Mouse (Mus musculus): ENCODE data around the gene Ahnak2. TPM values are rescaled to one million over a fixed set of nuclear protein-coding genes. Genes with fewer than 3 reads are reported as not detected.
"Not testable (repeated sequence)": the region's sequence is repeated elsewhere in the genome, so short reads cannot be mapped to it uniquely, and the experiment has no call there.

The Ahnak2 gene
- polyA plus RNA-seq (2012; rRNA removed): 1.1 and 1.7 TPM in 2 replicates

GRCm38 (mm10) chr12:112801864-112802846, at the start of gene Ahnak2:
Gene Ahnak2 (minus strand): TSS chr12:112802657.
- Histone ChIP-seq H3K4me1 (ENCODE audit: control insufficient read depth, insufficient read depth, low read length) (peaks cover 6% of the 10 kb centered on the region), H3K27ac (ENCODE audit: insufficient read depth, low read length) (no peak within 1 kb of the TSS), H3K4me3 (ENCODE audit: insufficient read depth, low read length) (peak within 1 kb of the TSS; percentile 56)
- no peak for TF ChIP-seq POLR2A (IDR thresholded peaks at IDR 0.05; ENCODE audit: extremely low read depth, insufficient read depth, low read length)
- no peak for TF ChIP-seq CTCF (IDR thresholded peaks at IDR 0.05; ENCODE audit: extremely low read depth, insufficient read depth, low read length)

GRCm38 (mm10) chr12:112851116-112851515, 48.7 kb upstream of the Ahnak2 start:
- Histone ChIP-seq H3K4me3 (ENCODE audit: insufficient read depth, low read length) (no peak overlapping the region), H3K4me1 (ENCODE audit: control insufficient read depth, insufficient read depth, low read length) (peaks cover 4% of the 10 kb centered on the region), H3K27ac (ENCODE audit: insufficient read depth, low read length) (no peak overlapping the region)
- TF ChIP-seq POLR2A (IDR thresholded peaks at IDR 0.05; ENCODE audit: extremely low read depth, insufficient read depth, low read length) (no peak), CTCF (IDR thresholded peaks at IDR 0.05; ENCODE audit: extremely low read depth, insufficient read depth, low read length) (no peak)

- Histone ChIP-seq H3K4me1 (ENCODE audit: control insufficient read depth, insufficient read depth, low read length) (peaks cover 4% of the 10 kb centered on the region), H3K4me3 (ENCODE audit: insufficient read depth, low read length) (no peak overlapping the region), H3K27ac (ENCODE audit: insufficient read depth, low read length) (no peak overlapping the region)
- TF ChIP-seq CTCF (IDR thresholded peaks at IDR 0.05; ENCODE audit: extremely low read depth, insufficient read depth, low read length) (no peak), POLR2A (IDR thresholded peaks at IDR 0.05; ENCODE audit: extremely low read depth, insufficient read depth, low read length) (no peak)
Observed at GRCm38 (mm10) chr12:112850344-112850743, 47.9 kb upstream of the Ahnak2 start.

- Histone ChIP-seq H3K4me3 (ENCODE audit: insufficient read depth, low read length) (no peak overlapping the region), H3K27ac (ENCODE audit: insufficient read depth, low read length) (no peak overlapping the region), H3K4me1 (ENCODE audit: control insufficient read depth, insufficient read depth, low read length) (peaks cover 4% of the 10 kb centered on the region)
- TF ChIP-seq POLR2A (IDR thresholded peaks at IDR 0.05; ENCODE audit: extremely low read depth, insufficient read depth, low read length): no peak
- no peak for TF ChIP-seq CTCF (IDR thresholded peaks at IDR 0.05; ENCODE audit: extremely low read depth, insufficient read depth, low read length)
Observed at GRCm38 (mm10) chr12:112849235-112850022, 47.0 kb upstream of the Ahnak2 start.

- Histone ChIP-seq H3K4me3 (ENCODE audit: insufficient read depth, low read length) (no peak overlapping the region), H3K4me1 (ENCODE audit: control insufficient read depth, insufficient read depth, low read length) (peaks cover 1% of the 10 kb centered on the region; the same call in 1 of the 2 replicates), H3K27ac (ENCODE audit: insufficient read depth, low read length) (no peak overlapping the region)
- TF ChIP-seq POLR2A (IDR thresholded peaks at IDR 0.05; ENCODE audit: extremely low read depth, insufficient read depth, low read length): no peak
- no peak for TF ChIP-seq CTCF (IDR thresholded peaks at IDR 0.05; ENCODE audit: extremely low read depth, insufficient read depth, low read length)
Observed at GRCm38 (mm10) chr12:112847880-112848279, 45.4 kb upstream of the Ahnak2 start.

GRCm38 (mm10) chr12:112843803-112844202, 41.3 kb upstream of the Ahnak2 start:
- Histone ChIP-seq H3K27ac (ENCODE audit: insufficient read depth, low read length) (no peak overlapping the region), H3K4me1 (ENCODE audit: control insufficient read depth, insufficient read depth, low read length) (no peaks in the 10 kb centered on the region), H3K4me3 (ENCODE audit: insufficient read depth, low read length) (no peak overlapping the region)
- TF ChIP-seq POLR2A (IDR thresholded peaks at IDR 0.05; ENCODE audit: extremely low read depth, insufficient read depth, low read length) (no peak), CTCF (IDR thresholded peaks at IDR 0.05; ENCODE audit: extremely low read depth, insufficient read depth, low read length) (peak; percentile 98)

GRCm38 (mm10) chr12:112842128-112842527, 39.7 kb upstream of the Ahnak2 start:
- H3K4me3 ChIP-seq (ENCODE audit: insufficient read depth, low read length); H3K27ac ChIP-seq (ENCODE audit: insufficient read depth, low read length); H3K4me1 ChIP-seq (ENCODE audit: control insufficient read depth, insufficient read depth, low read length): not testable (repeated sequence)

GRCm38 (mm10) chr12:112841338-112841892, 39.0 kb upstream of the Ahnak2 start:
- not testable (repeated sequence) for H3K4me3 ChIP-seq (ENCODE audit: insufficient read depth, low read length); H3K27ac ChIP-seq (ENCODE audit: insufficient read depth, low read length); H3K4me1 ChIP-seq (ENCODE audit: control insufficient read depth, insufficient read depth, low read length)

- Histone ChIP-seq H3K4me1 (ENCODE audit: control insufficient read depth, insufficient read depth, low read length) (no peaks in the 10 kb centered on the region), H3K4me3 (ENCODE audit: insufficient read depth, low read length) (no peak overlapping the region), H3K27ac (ENCODE audit: insufficient read depth, low read length) (0 out of 2 replicates have a peak overlapping the region, but pooled peaks have one; percentile 6)
- no peak for TF ChIP-seq CTCF (IDR thresholded peaks at IDR 0.05; ENCODE audit: extremely low read depth, insufficient read depth, low read length)
- no peak for TF ChIP-seq POLR2A (IDR thresholded peaks at IDR 0.05; ENCODE audit: extremely low read depth, insufficient read depth, low read length)
Observed at GRCm38 (mm10) chr12:112840209-112841086, 38.0 kb upstream of the Ahnak2 start.

All from cortical plate, adult 2 months (tissue).